Mouse (Mus musculus): ENCODE results near the gene Ms4a6b.
"Not testable (repeated sequence)": the region's sequence is repeated elsewhere in the genome, so short reads cannot be mapped to it uniquely, and the experiment has no call there.

Ms4a6b gene

DNA sequence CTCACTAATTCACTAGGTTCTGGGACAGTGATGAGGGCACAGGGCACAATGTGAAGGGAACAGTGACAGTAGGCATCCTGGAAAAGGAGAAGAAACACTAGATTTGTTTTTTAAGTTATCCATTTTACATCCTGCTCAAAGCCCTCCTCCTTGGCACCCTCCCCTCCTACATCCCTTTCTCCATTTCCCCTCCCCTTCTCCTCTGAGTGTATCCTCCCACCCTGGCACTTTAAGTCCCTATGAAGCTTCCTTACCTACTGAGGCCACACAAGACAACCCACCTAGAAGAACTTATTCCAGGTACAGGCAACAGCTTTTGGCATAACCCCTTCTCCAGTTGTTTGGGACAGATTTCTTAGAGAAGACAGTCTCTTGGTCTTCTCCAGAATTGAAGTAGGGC lies at the start of gene Ms4a6b:
Gene Ms4a6b (plus strand): TSS at position 267 of the 400 bp plus-strand sequence.
- DNase-seq, result no peak

DNA sequence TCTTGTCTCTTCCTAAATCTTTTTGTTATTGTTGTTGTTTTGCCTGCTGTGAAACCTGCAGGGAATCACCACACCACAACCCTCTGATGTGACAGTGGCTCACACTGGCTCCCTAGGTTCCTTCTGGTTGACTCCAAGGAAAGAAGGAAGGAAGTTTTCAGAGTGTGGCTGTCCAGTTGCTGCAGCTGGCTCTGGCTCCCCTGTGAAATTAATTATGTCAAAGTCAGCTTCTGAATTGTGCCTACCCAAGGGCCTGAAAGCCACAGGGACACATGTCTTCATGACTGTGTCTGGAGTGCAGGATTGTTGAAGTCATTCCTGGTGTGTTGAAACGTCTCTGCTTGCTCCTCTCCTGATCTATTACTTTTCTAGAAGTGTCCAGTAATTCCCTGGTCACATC lies 48.0 kb upstream of the Ms4a6b start:
- not testable (repeated sequence) for DNase-seq

DNA sequence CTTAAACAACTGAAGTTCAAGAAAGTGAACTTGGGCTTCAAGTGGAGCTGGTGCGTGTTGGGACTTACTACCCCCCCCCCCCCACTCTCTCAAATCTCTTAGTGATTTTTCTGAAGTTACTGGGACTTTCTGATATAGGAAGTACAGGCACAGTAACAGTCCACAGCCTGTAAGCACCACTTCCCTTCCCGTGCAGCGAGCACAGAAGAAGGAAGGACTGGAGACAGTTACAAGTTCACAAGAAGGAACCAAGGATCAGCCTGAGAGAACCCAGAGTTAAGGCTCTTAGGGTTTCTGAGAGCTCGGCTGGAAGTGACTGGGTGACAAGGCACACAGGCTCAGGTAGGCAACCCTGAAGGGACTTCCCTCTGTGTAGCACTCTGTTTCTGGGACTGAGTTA lies 47.1 kb upstream of the Ms4a6b start, which contains the start of gene Ms4a6c:
Gene Ms4a6c (plus strand): TSS at position 152 of the 400 bp plus-strand sequence.
- not testable (repeated sequence) for DNase-seq

DNA sequence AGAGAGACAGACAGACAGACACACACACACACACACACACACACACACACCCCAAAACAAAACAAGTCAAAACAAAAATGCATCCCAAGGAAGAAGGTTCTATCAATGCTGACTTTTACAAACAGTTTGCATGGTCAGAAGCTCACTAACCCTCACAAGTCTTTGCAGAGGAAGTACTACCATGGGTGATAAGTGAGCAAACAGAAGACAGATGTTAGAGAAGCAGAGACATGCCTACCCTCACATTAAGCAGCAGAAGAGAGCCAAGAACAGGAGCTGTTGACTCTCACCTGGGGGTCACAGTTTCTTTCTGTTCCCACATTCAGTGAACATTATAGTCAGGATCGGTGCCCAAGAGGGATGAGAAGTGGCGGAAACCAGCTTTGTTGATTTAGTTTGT lies 36.6 kb upstream of the Ms4a6b start:
- DNase-seq, result no peak

DNA sequence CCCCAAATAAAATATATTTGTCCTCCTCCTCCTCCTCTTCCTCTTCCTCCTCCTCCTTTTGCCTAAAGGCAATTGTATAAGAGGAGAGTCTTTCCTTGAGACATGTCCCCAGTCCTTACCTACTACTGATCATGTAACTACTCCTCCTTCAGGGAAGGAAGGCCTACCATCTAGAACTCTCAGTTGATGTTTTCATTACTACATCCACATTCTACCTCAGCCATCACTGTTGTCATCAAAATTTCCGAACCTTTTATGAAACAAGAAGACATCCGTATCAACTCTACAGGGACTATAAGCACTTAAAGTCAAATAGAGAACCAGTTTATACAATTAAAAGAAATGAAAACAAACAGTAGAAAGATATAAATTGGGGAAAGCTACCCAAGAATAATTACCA lies 33.6 kb upstream of the Ms4a6b start:
- DNase-seq, result no peak

DNA sequence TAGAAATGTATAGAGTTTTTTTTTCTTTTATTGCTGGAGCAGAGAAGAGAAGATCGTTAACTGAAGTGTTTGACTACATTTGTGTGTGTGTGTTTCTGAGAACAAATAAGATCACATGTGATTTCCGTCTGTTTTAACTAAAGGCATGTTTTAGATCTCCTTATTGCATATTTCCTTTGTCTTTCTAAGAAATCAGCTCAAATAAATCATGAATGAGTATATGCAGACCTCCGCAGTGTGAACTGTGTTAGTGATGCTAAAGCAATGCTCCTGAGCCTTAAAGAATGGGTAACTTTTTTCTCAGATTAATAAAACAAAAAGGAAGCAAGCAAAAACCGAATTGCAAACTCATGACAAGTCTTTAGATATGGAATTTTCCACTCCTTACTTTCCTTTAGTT lies 32.4 kb upstream of the Ms4a6b start:
- no peak for DNase-seq

DNA sequence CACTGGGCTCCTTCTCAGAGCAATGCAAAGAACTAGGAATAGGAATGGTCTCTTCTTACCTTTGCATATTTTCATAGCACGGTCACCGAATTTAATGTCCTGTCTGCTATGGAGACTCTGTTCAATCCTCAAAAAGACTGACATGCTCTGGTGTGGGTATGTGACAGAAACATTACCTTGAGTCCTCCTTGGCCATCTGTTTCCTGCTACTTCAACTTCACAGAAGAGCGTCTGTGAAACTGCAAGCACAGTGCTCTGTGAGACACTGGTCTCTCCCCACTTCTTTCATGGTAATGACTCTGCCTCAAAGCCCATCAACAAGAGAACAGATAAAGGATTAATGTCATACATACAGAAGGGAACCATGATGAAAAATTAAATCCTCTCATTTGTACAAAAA lies 31.9 kb upstream of the Ms4a6b start:
- no peak for DNase-seq

DNA sequence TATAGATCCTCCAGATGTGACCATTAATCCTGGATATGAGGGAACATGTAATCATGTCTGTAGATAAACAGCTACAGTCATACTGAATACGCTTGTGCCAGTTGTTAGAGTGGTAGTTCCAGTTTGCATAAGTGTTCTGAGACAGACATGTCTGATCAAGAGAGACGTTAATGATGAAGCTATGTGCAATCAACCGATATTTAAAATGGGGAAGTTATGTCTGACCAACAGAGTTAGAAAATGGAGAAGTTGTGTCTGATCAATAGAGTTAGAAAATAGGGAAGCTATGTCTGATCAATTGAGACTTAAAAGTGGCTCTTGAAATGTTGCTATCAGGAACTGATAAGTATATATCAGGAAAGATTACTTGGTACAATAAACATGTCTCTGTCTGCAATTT lies 31.0 kb upstream of the Ms4a6b start:
- DNase-seq, result no peak

DNA sequence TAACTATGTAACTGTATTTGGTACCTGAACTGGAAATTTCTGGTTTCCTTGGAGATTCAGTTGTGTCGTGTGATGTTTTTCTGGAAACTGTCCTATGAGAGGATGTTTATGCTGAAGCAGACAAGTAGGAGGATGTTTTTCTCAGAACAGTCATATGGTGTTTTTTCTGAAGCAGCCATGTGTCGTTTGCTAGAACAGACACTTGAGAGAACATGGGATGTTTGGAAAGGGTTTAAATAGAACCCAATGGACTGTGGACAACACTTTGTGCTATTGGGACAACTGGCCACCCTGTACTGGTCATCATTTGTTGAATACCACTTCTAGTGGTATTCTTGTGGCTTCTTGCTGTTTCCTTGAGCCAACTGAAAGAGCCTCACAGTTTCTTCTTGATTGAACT lies 30.6 kb upstream of the Ms4a6b start, which contains the start of gene Gm8369:
Gene Gm8369 (plus strand): TSS at position 193 of the 400 bp plus-strand sequence.
- DNase-seq, result no peak

DNA sequence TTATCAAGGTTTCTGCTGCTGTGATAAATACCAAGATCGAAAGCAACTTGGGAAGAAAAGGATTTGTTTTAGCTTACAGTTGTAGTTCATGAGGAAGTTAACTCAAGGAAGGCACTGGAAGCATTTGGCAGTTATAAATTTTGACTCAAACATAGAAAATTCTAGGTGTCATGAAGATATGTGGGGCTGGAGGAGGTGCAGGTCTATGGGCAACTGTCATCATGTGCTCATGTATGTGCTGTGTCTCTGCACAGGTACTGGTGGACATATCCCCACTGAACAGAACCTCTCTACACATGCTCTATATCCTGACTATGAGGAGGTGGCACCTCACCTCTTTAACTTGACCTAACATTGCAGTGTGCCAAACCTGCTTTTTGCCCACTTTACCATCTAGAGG lies 29.7 kb upstream of the Ms4a6b start:
- DNase-seq, result no peak

DNA sequence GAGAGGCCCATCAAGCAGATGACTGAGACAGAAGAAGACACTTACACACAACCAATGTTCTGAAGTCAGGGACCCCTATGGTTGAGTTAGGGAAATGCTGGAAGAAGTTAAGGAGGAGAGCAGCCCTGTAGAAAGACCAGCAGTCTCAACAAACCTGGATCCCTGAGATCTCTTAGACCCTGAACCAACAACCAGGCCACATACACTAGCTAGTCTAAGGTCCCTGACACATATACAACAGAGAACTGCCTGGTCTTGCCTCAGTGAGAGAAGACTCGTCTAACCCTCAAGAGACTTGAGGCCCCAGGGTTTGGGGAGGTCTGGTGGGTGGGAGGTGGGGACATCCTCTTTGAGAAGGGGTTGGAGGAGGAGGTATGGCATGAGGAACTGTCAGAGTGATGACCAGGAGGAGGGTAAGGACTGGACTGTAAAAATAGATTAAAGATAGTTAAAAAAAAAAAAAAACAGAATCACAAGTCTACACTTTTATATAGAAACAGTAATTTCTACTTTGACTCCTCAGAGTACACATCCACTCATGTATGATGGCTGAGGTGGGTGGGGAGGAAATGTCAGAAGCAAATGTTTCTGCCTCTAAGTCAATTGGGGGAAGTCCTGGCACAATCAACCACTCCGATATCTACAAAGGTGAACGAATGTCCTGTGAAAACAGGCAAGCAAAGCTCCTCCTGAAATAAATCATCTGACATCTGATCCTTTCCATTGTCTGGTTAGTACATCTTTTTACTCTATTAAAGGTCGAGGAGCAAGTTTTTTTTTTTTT lies 24.7 kb upstream of the Ms4a6b start:
- no peak for DNase-seq

DNA sequence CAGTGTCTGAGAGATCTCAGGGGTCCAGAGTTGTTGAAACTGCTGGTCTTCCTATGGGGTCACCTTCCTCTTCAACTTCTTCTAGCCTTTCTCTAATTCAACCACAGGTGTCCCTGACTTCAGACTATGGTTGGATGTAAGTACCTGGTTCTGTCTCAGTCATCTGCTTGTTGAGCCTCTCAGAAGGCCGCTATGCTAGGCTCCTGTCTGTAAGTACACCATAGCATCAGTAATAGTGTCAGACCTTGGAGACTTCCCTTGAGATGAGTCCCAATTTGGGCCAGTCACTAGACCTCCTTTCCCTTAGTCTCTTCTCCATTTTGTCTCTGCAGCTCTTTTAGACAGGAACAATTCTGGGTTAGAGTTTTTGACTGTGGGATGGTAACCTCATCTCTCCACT lies 23.6 kb upstream of the Ms4a6b start:
- no peak for DNase-seq

DNA sequence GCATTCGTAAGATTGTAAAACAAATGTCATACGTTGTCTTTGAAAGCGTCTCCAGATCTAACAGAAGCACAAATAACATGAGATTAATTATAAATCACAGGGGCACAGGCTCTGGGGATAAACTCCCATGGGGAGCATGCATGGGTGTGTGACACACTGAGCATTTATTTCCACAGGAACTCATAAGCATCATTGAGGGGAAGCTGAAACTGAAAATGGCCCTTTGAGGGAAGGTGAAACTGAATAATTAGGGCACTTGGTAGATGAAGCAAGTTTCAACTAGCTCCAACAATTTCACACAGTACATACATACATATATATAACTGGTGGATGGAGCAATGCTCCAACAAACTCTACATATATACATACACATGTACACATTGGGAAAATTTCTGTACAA lies 21.8 kb upstream of the Ms4a6b start:
- no peak for DNase-seq

DNA sequence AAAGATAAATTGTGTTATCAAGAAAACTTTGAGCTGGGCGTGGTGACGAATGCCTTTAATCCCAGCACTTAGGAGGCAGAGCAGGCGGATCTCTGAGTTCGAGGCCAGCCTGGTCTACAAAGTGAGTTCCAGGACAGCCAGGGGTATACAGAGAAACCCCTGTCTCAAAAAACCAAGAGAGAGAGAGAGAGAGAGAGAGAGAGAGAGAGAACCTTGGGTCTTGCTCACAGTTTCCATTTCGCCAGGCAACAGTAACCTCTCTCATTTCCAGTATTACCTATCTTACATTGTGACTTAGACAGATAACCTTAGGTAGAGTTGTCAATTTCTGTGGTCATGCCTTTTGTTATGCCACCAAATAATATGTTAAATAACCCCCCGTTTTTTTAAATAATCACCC lies 20.0 kb upstream of the Ms4a6b start:
- no peak for DNase-seq

DNA sequence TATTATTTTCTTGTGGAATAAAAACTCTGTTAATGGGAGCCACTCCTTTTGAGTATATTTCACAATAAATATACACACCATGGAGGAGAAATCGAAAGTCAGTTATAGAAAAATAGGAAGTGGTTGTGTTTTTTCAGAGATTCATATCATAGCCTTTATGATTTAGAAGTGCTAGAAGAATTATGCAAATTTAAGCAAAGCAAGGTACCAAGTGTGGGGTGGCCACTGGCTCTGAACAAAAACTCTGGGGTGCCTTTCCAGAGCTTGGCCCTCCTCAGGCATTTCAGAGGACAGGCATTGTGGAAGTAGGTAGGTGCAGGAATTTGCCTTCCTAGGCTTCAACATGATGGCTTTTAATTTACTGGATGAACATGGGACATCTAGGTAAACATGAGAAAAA lies 19.0 kb upstream of the Ms4a6b start:
- DNase-seq, result not testable (repeated sequence)

DNA sequence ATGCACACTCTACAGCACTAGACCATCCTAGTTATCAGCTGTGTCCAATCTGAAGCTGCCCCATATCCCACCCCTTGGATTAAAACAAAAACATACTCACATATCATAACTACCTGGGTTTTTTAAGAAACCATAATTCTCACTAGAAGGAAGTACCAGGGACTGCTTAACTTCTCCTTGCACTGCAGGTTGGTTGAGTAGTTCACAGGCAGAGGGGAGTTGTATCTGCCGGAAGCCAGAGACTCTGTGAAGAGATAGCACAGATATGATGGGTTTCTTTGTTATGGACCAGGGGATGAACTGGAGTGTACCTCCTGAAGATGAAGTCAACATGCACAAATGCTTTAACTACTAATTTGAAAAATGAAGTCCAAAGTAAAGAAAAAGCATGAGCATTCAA lies 15.5 kb upstream of the Ms4a6b start:
- DNase-seq, result no peak

DNA sequence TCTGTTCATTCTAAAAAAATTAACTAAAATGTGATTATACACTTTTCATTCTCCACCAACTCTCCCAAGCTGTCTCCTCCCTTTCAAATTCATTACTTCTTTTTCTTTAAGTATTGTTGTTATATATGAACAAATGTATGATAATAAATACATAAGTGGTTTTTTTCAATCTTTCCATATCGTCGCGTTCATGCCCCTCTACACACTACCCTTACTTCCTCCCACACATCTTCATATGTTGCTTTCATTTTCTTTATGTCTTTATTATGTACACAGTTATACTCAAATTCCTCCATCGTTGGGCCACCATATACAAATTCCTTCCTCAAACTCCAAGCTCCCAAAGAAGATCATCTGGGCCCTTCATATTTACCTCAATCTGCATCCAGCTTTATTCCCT lies 15.0 kb upstream of the Ms4a6b start:
- DNase-seq, result no peak

DNA sequence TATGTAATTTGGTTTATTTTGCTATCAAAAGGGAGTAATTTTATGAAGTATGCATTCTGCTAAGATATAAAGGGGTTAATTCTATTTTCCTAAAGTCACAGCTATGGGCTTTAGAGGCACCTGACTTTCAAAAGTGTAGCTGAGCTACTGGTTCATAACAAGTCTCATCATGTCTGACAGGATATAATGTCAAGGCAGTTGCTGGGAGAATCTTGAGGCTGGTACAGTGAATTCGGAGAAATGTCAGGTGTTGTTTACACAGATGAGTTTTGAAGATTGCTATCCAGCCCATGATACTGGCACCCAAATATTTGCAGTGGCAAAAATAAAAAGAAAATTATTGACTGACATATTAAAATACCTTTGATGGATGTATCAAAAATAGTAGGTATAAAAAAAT lies 11.5 kb upstream of the Ms4a6b start:
- DNase-seq, result no peak

DNA sequence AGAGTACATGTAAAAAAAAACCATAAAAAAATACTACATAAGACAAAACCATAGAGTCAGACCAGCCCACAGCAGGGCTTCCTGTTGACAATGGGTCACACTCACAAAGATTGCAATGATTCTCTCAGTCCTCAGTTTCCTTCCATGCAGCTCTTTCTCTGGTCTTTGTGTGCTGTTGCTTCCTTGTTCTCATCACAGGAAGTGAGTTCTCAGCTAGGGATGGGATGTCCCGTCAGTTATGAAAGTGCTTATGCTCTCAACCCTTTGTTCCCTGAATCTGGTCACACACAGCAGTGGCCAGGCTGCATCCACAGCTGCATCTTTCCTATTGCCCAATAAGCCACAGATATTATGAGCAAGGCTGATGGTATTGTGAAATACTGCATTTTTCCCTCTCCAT lies 2.9 kb upstream of the Ms4a6b start:
- no peak for DNase-seq

DNA sequence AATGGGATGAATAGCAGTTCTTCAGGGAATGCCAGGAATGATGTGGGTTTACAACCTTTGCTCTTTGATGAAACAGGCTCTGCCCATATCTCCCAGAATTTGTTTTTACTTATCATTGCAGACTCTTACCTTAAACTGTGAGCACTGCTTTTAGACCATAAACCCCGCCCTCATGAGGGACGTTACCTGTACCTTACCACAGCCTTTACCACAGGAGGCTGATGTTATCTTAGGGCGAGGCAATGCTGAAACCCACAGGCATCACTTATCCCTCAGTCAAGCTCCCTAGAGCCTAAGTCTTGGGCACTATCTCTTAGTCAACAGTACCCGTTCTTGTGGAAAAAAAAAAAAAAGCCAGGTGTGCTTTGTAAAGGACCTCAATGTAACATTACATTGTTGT lies 533 bp downstream of the Ms4a6b start:
- no peak for DNase-seq

DNA sequence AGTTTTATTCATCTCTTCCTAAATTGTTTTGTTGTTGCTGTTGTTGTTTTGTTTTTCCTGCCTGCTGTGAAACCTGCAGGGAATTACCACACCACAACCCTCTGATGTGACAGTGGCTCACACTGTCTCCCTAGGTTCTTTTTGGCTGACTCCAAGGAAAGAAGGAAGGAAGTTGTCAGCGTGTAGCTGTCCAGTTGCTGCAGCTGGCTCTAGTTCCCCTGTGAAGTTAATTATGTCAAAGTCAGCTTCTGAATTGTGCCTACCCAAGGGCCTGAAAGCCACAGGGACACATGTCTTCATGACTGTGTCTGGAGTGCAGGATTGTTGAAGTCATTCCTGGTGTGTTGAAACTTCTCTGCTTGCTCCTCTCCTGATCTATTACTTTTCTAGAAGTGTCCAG lies 1.1 kb downstream of the Ms4a6b start:
- DNase-seq, result not testable (repeated sequence)

DNA sequence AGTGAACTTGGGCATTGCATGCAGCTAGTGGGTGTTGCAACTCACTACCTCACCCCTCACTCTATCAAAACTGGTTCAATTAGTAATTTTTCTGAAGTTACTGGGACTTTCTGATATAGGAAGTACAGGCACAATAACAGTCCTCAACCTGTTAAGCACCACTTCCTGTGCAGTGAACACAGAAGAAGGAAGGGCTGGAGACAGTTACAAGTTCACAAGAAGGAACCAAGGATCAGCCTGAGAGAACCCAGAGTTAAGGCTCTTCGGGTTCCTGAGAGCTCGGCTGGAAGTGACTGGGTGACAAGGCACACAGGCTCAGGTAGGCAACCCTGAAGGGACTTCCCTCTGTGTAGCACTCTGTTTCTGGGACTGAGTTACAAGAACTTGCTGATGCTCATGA lies 2.0 kb downstream of the Ms4a6b start:
- not testable (repeated sequence) for DNase-seq

DNA sequence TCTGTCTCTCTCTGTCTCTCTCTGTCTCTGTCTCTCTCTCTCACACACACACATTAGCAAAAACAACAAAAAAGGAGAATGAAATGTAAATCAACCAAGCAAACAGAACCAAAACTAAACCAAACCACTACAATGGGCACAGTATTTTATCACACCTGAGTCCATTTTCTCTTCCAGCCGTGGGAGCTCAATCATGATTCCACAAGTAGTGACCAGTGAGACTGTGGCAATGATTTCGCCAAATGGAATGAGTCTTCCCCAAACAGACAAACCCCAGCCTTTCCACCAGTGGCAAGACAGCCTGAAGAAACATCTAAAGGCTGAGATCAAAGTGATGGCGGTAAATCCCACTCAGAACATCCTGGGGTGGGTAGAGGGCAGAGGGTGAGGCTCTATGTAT lies 3.8 kb downstream of the Ms4a6b start:
- DNase-seq, result no peak

DNA sequence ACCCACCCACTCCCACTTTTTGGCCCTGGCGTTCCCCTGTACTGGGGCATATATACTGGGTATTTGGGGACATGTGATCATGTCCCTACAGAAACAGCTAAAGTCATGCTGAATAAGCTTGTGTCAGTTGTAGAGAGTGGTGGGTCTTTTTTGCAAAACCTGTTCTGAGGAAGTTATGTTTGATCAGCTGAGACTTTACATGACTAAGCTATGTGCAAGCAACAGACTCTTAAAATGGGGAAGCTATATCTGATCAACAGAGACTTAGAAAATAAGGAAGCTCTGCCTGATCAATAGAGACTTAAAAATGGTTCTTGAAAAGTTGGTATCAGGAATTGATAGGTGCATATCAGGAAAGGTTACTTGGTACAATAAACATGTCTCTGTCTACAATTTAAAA lies 17.1 kb downstream of the Ms4a6b start:
- DNase-seq, result no peak

DNA sequence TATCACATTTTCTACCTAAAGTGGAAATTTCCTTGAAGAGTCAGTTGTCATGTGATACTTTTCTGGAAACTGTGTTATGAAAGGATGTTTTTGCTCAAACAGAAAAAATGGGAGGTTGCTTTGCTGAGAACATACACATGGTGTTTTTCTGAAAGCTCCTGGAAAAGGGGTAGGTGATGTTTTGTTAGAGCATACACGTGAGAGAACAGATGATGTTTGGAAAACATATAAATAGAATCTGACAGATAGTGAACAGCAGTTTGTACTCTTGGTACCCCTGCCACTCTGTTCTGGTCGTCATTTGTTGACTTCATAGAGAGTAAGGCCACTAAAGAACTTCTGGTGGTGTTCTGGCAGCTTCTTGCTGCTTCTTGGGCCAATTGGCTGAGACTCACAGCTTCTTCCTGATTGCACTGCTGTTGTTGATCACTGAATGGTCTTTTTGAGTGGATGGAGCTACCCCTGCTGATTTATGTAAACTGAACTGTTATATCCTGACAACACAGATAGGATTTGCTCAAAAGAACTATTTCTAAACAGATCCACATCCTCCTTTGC lies 17.7 kb downstream of the Ms4a6b start:
- DNase-seq, result peak; percentile 26

Measured in lung, postnatal 14 days (tissue).